Comparison of ENCODE assay signal across 20 mouse cellular contexts in the genomic region with DNA sequence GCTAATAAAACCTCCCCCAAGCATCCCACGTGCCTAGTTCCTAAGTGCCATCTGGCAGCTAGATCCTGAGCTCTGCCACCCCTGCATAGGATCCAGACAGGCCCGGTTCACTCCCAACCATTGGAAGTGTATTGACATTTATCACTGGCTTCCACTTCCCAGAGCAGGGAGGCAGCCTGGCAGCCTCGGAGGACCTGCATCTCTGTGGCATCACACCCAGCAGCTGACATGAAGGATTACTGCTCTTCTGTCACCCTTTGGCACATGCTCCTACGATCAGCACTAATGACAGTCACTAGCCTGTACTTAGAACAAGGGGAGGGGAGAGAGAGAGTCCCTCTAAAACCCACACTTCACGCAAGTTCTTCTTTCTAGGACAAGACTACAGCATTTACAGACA.
DNase-seq lines count a peak whose midpoint lies in the region; ATAC-seq and TF ChIP-seq lines count a peak whose summit lies in the region.
"Had no signal": no experiment of that assay in that cellular context is flagged by ENCODE, and none has a peak within 500 bp of the region (broad histone marks: within the 10 kb centered on the region; RNA-seq: fewer than 3 reads in every experiment).

No protein-coding gene starts in this region.

- H3K4me2 ChIP-seq in heart, embryonic 12.5 days, result no peak overlapping the region
- H3K4me2 ChIP-seq: limb, embryonic 12.5 days; midbrain, embryonic 13.5 days; stomach, embryonic 15.5 days had no signal

- H3K4me3 ChIP-seq in heart, embryonic 12.5 days, result no peak overlapping the region
- H3K4me3 ChIP-seq in lung, adult 2 months (replicated peaks; ENCODE audit: extremely low read depth, low read depth, low read length), result no peak overlapping the region
- H3K4me3 ChIP-seq in brown adipose tissue, adult 24 weeks (ENCODE audit: insufficient read depth, low read depth, low read length), result no peak overlapping the region
- H3K4me3 ChIP-seq: left cerebral cortex, adult 2 months; limb, embryonic 12.5 days; midbrain, embryonic 13.5 days; stomach, embryonic 15.5 days had no signal

- 38% methylated on average over 5 of the region's 5 CpGs for WGBS in heart, embryonic 12.5 days
- WGBS in lung, adult 2 months, result 43% methylated on average over 5 of the region's 5 CpGs

- intact Hi-C loops in heart, postnatal 14 days (cut with DNase I), result no loop called here

- no peaks in the 10 kb centered on the region for H3K9me3 ChIP-seq in heart, embryonic 12.5 days (replicated peaks)
- H3K9me3 ChIP-seq: limb, embryonic 12.5 days; midbrain, embryonic 13.5 days; stomach, embryonic 15.5 days had no signal

- no peak overlapping the region for H3K9ac ChIP-seq in heart, embryonic 12.5 days
- H3K9ac ChIP-seq: limb, embryonic 12.5 days; liver, postnatal 0 days; midbrain, embryonic 13.5 days; stomach, embryonic 15.5 days had no signal

- no peaks in the 10 kb centered on the region for H3K27me3 ChIP-seq in heart, embryonic 12.5 days (replicated peaks)
- H3K27me3 ChIP-seq: limb, embryonic 12.5 days; stomach, embryonic 15.5 days had no signal

- peak overlapping the region; percentile 61 for H3K27ac ChIP-seq in heart, embryonic 12.5 days (ENCODE audit: poor library complexity, severe bottlenecking)
- peak overlapping the region; percentile 92 for H3K27ac ChIP-seq in brown adipose tissue, adult 24 weeks (replicated peaks; ENCODE audit: low read depth, low read length)
- H3K27ac ChIP-seq: left cerebral cortex, adult 2 months; limb, embryonic 12.5 days; macrophage; midbrain, embryonic 13.5 days; stomach, embryonic 15.5 days had no signal

- no peak for ATAC-seq in cerebellum, adult (ENCODE audit: insufficient number of reproducible peaks, low FRiP score, low TSS enrichment)
- no peak for ATAC-seq in heart, embryonic 12.5 days (ENCODE audit: insufficient number of reproducible peaks, low FRiP score)
- ATAC-seq: forebrain, embryonic 16.5 days; midbrain, embryonic 13.5 days had no signal

- no peak for TF ChIP-seq POLR2A in lung, adult 2 months (IDR thresholded peaks at IDR 0.05; ENCODE audit: borderline replicate concordance, extremely low read depth, low read depth, low read length)

- no peak for TF ChIP-seq CTCF in lung, adult 2 months (IDR thresholded peaks at IDR 0.05; ENCODE audit: insufficient read depth, low read length)

- peak; percentile 65 to 72 for DNase-seq in cerebellum, postnatal 10 days
- no peak for DNase-seq in heart, postnatal 14 days
- peak; percentile 9 for DNase-seq in lung, postnatal 10 days
- no peak for DNase-seq in lung, adult 2 months
- no peak for DNase-seq in thymus, postnatal 4 days
- DNase-seq: adrenal gland, postnatal 10 days; cerebellum, adult 8-10 months; kidney, postnatal 14 days; liver, postnatal 0 days; spleen, adult 18-20 months; thymus, adult 2 months had no signal

- H3K36me3 ChIP-seq in heart, embryonic 12.5 days, result no peaks in the 10 kb centered on the region
- H3K36me3 ChIP-seq: limb, embryonic 12.5 days; midbrain, embryonic 13.5 days; stomach, embryonic 15.5 days had no signal

- peaks cover 22% of the 10 kb centered on the region for H3K4me1 ChIP-seq in heart, embryonic 12.5 days (replicated peaks)
- H3K4me1 ChIP-seq in lung, adult 2 months (ENCODE audit: control insufficient read depth, insufficient read depth, low read length), result peaks cover 11% of the 10 kb centered on the region
- H3K4me1 ChIP-seq in brown adipose tissue, adult 24 weeks (ENCODE audit: control insufficient read depth, insufficient read depth, insufficient read length, low read length), result peaks cover 20% of the 10 kb centered on the region
- H3K4me1 ChIP-seq: limb, embryonic 12.5 days; midbrain, embryonic 13.5 days had no signal

Comparison
In these comparisons a context has a peak if more than half of its experiments do, and no peak if none do; other contexts are left out.
1. DNase-seq: peak in cerebellum, postnatal 10 days (2 of 2) and lung, postnatal 10 days (single experiment); none in heart, postnatal 14 days (0 of 2), lung, adult 2 months (single experiment) and thymus, postnatal 4 days (single experiment).